Mouse (Mus musculus) adrenal gland, adult 8-10 months (tissue): ENCODE measurements around the gene Smco4. TPM values are rescaled to one million over a fixed set of nuclear protein-coding genes. Genes with fewer than 3 reads are reported as not detected.

Experiments used
- DNase-seq: peaks from one replicate; pipeline ENCODE4 v3.0.0; 2022
- total RNA-seq, 4 experiments: library from RNA; stranded (reverse); gene quantifications; 2 replicates each; pipeline ENCODE4 v1.2.4; 2022

The Smco4 gene
- total RNA-seq, 4 experiments from 2014 or later: 26.9 to 37.0 (median 28.7) TPM

- no peak for DNase-seq
Measured at GRCm38 (mm10) chr9:15507431-15507875, 14.2 kb downstream of the Smco4 start.

DNA sequence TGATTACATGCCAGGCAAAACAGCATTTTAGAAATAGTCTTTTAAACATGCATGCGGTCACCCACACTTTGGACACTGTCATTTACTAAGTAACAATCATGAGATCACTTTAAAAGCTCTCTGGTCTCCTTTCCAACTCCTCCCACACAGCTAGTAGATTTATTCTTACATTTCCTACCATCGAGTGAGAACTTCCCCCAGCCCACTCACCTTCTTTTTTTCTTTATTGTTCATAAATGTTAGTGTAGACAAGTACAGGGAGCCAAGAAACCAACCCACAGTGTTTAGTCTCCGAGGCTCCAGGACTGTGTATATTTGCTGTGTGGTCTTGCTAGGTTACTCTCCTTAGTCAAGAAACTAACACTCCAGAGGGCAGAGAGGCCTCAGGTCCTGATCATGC lies 16.1 kb downstream of the Smco4 start:
- DNase-seq: no peak

- no peak for DNase-seq
Measured at GRCm38 (mm10) chr9:15510557-15511310, 17.5 kb downstream of the Smco4 start.

GRCm38 (mm10) chr9:15512918-15513317 lies 19.7 kb downstream of the Smco4 start:
- DNase-seq: no peak

DNA sequence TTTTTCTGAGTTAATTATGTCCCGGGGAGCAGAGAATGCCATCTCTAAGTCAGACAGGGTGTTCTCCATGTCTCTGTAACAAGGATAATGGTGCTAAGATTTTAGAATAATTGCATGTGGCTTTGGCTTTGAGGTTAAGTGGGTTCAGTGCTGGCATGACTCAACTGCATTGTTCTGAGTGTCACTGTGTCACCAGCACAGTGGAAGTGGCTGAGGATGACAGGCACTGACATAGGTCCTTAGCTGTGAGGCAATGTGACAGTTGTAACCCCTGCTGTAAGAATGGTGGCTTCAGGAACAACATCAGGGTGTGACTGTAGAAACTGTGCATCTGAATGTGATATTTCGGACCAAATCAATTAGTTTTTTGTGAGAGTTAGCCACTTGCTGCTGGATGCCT lies 22.8 kb downstream of the Smco4 start:
- DNase-seq: no peak

- peak; percentile 82 for DNase-seq
Measured at GRCm38 (mm10) chr9:15517979-15518378, 24.7 kb downstream of the Smco4 start.

- no peak for DNase-seq
Measured at GRCm38 (mm10) chr9:15522348-15522747, 29.1 kb downstream of the Smco4 start.

- no peak for DNase-seq
Measured at GRCm38 (mm10) chr9:15522887-15523286, 29.7 kb downstream of the Smco4 start.

DNA sequence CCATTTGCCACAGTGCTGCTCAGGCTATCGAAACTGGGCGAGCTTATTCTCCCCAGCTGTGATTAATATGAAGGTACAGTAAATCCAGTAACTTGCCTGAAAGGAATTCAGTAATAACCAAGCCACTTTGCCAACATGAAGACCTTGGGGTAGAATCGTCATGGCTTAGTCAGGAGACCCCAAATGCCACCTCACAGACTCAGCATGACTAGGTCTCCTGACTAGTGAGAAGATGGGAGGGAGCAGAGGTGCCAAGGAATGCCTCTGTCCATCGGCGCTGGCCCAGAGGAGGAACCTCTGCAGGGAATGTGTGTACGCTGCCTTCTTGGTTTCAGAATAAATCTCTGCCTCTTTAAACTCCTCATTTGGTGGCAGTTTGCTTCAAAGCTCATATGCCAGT lies 30.4 kb downstream of the Smco4 start:
- DNase-seq: no peak

DNA sequence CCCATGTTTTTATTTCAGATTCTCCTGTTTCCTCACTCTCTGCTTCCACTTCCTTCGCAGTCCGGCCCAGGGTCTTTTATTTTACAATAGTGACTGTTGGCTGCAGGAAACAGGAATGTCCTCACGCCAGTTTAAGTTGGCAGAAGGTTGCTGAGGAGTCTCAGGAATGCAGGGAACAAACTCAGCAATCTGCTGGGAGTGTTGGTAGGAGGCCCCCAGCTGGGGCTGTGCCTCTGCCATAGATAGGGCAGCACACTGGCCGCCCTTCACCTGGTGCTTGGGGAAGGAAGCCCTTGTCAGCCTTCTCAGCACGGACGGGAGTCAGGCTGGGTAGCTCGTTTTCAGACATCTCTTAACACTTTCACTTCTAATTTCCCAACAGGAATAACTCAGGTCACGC lies 32.0 kb downstream of the Smco4 start:
- no peak for DNase-seq

DNA sequence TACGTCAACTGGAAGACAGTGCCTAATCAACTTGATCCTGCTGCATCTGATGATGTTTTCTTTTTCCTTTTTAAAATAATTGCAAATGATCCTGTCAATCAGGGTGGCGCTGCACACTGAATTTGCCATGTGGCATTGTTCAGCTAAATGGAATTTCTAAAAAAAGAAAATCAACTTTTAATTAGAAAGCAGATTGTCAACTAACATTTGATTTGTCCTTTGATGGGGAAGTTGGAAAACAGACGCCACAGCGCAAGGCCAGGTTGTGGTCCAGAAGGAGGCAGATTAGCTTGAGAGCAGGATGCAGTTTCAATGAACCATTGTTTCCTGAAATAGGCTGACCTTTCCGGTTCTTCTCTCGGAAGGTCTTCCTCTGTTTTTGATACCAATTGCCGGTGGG lies 33.3 kb downstream of the Smco4 start:
- no peak for DNase-seq

- no peak for DNase-seq
Measured at GRCm38 (mm10) chr9:15527846-15528245, 34.6 kb downstream of the Smco4 start.

DNA sequence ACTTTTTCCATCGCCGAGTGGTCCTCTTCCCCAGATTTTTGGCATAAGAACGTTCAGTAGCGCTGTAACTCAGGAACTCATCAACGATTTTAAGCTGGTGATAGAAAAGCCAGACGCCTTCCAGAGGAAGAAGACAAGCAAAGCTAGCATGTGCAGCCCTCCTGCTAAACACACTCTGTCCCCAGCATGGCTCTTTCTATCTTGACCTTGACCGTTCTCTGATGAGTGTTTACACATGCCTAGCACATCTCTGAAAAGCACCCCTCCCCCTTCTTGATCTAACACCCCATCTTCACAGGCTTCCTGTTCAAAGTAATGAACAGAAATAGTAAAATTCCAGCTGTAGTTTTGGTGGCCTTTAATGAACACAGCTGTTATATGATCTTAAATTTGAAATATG lies 35.1 kb downstream of the Smco4 start:
- DNase-seq: no peak

- DNase-seq: no peak
Measured at GRCm38 (mm10) chr9:15529275-15529964, 36.2 kb downstream of the Smco4 start.

DNA sequence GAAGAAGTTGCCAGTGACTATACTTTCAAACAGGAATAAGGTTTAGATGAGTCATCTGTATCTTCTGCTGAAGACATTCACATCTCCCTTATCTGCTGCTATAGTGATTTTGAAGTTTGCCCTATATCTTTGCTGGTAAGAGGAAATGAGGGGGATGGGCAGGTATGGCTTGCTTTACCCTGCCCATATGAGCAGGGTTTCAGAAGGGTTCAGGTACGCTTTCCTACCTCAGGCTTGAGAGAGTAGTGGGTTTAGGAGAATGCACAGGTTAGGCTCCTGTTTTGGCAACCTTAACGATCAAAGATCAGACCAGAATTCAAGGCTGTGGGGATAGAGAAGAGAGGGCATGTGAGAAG lies 36.7 kb downstream of the Smco4 start:
- no peak for DNase-seq

DNA sequence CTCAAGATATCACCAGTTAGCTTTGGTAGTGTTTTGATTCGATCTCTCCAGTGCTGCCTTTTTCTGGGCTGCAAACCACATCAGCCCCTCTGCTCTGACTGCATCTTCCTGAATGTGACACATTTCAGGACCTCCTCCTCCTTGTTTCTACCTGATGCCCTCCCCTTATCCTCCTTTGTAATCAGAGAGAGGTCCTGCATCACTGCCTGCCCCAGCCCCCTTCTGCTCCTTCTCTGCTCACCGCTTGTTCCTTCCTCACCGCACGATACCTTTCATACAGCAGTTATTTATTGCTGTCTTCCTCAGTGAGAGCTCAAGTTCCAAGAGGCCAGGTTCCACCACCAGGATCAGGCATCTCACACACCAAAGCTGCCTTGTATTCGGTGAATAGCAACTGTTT lies 38.0 kb downstream of the Smco4 start:
- DNase-seq: no peak

DNA sequence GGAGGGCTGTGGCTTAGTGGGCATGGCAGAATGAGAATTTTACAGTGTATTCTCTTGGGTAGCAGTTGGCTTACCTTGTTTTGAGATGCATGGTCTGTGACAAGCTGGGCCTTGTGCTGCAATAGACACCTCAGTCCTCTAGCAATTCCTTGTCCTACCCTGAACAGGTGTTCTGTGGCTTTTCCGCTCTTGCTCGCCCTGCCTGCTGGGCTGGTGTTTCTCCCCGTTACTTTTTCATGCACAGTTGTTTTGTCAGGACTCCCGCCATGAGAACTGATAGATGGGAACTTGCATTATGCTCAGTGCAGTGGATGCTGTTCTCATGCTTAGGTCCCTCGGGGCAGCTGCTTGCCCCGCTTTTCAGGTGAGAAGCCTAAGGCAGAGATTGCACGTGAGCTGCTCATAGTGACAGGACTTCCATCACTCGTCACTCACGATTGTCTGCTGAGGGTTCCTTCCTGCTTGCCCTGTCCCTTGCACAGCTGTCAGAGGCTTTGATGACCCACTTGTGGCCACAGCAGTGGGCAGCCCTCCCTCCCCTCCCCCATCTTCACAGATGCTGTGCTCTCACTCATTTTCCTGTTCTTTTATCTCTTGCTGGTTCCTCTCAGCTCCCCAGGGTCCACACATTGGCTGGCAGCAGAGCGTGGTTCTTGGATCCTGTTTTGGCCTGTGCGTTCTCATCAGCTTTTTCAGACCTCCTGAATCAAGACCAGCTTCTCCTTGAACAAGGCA lies 40.3 kb downstream of the Smco4 start:
- no peak for DNase-seq

DNA sequence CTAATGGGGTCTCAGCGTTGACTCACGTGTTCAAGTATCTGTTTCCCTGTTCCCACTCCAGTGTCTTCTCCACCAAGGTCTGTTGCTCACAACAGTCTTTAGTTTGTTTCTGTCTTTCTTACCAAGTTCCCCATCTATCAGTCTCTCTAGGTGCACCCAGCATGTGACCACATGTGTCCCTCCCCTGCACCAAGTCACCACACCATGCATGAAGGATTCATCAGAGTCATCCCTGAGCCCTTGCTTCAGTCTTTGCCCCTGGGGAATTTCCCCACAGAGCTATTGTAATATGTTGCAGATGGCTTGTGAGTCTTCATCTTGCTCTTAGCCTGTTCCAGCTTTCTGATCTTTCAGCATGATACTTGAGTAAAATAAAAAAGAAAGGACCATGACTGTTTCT lies 40.9 kb downstream of the Smco4 start:
- no peak for DNase-seq

- no peak for DNase-seq
Measured at GRCm38 (mm10) chr9:15535418-15535817, 42.2 kb downstream of the Smco4 start.

DNA sequence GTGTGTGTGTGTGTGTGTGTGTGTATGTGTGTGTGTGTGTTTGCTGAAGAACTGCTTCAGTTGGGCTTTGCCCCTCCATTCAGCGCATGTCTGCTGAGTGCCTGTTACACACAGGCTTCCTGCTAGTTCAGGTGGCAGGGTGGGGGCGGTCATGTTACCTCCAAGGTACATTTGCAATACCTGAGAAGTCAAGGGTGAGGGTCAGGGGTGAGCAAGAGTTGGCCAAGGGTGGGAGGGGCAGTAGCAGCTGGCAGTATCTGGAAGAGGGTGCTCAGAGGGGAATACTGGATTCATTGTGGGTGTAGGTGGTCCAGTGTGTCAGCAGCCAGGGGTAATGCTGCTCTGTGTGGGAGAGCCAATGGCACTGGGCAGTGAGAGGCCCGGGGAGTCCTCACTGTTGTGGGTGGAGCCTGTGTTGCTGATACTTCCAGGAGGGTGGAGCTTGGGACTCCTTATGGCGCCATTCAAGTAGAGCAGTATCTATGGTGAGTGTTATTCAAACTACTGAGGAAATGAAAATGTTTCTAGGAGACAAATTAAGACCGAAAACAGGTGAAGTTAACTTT lies 43.7 kb downstream of the Smco4 start:
- no peak for DNase-seq

DNA sequence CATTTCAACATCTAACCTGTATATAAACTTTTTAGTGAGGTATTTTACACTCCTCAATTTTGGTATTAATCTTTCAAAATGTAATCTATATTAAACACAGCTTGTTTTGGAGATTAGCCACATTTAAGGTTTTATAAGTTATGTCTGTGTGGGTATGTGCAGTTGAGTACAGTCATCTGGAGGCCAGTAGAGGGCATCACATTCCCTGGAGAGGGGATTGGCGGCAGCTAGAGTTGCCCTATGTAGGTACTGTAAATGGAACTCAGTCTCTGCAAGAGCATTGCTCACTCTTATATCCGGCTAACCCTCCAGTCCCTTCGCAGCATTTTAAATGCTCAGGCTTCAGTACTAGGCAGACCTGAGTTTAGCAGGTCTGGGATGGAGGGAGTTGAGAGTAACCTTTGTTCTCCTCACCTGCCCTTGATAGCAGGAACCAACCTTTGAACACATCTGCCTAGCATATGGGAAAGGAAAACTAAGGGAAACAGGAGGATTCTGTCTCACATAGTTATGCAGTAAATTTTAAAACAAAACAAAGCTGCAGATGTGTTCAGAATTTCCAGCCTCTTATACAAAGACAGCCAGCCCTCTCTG lies 44.3 kb downstream of the Smco4 start:
- DNase-seq: no peak

DNA sequence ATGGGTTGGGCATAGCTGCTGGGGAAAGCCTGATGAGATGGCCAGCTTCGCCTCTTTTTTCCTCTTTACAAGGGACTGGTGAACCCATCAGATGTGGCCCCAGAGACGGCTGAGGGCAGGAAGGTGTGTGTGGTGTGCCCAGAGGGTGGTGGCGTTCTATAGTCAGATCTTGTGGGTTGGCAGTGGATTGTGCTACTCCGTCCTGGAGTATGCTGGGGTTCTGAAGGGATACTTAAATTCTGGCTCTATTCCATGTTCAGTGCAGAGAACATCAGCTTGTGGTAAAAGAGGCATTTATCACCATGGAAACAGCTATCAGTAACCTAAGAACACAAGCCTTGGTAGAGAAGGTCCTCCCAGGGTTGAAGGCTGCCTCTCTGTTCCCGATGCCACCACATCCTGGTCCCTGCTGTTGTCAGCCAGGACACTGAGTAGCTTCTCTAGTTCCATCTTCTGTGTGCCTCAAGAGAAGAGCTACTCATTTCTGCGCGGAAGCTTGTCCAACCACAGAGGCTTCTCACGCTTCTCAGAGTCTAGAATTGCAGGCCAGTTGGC lies 45.8 kb downstream of the Smco4 start:
- DNase-seq: no peak
